Mouse (Mus musculus) heart, postnatal 25 days (tissue): ENCODE results near the gene Ldhd. TPM values are rescaled to one million over a fixed set of nuclear protein-coding genes. Genes with fewer than 3 reads are reported as not detected.

Experiments
- DNase-seq: peaks from one replicate; pipeline ENCODE4 v3.0.0; 2022; ENCODE audit warnings: low spot score
- intact Hi-C: fragments of 180-260 bp; cut with DNase I; formaldehyde crosslinking; loops from one replicate; pipeline ENCODE4 v1.15.1; 2025
- total RNA-seq, 2 experiments: library from RNA; stranded (reverse); gene quantifications; 2 replicates each; pipeline ENCODE4 v1.2.3; 2021

Gene Ldhd
- total RNA-seq, 2 experiments from 2014 or later, result 25.1 to 28.1 TPM

- no peak for DNase-seq
- intact Hi-C loops, result loop anchor here (5.0 kb wide), 1 partner anchor 33 kb away; no protein-coding TSS in a partner anchor
These were observed 1.2 kb downstream of the Ldhd start for GRCm38 (mm10) chr8:111628894-111629501.

GRCm38 (mm10) chr8:111628401-111628800 lies 1.8 kb downstream of the Ldhd start:
- no peak for DNase-seq
- intact Hi-C loops, result loop anchor here (5.0 kb wide), 1 partner anchor 34 kb away; no protein-coding TSS in a partner anchor

GRCm38 (mm10) chr8:111627923-111628322 lies 2.3 kb downstream of the Ldhd start:
- intact Hi-C loops, result loop anchor here (5.0 kb wide), 1 partner anchor 34 kb away; no protein-coding TSS in a partner anchor
- no peak for DNase-seq

GRCm38 (mm10) chr8:111626933-111627332 lies 3.2 kb downstream of the Ldhd start:
- DNase-seq, result no peak
- intact Hi-C loops, result loop anchor here (1.0 to 5.0 kb wide), 2 partner anchors 35 to 91 kb away; partner anchors contain the start of gene Znrf1

DNA sequence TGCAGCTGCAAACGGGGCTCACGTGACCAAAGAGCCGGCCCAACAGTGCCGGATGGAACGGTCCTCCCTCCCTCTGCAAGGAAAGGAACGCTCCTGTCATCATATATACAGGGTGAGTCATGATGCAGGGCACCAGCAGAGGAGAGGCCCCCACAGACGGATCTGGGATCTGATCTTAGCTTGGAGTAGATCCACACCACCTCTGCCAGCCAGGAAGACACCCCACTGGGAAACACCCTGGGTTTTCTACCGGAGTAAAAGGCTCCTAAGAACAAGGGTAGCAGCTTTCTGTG lies 3.7 kb downstream of the Ldhd start:
- no peak for DNase-seq
- intact Hi-C loops, result loop anchor here (1.0 to 5.0 kb wide), 2 partner anchors 36 to 90 kb away; partner anchors contain the start of gene Znrf1

DNA sequence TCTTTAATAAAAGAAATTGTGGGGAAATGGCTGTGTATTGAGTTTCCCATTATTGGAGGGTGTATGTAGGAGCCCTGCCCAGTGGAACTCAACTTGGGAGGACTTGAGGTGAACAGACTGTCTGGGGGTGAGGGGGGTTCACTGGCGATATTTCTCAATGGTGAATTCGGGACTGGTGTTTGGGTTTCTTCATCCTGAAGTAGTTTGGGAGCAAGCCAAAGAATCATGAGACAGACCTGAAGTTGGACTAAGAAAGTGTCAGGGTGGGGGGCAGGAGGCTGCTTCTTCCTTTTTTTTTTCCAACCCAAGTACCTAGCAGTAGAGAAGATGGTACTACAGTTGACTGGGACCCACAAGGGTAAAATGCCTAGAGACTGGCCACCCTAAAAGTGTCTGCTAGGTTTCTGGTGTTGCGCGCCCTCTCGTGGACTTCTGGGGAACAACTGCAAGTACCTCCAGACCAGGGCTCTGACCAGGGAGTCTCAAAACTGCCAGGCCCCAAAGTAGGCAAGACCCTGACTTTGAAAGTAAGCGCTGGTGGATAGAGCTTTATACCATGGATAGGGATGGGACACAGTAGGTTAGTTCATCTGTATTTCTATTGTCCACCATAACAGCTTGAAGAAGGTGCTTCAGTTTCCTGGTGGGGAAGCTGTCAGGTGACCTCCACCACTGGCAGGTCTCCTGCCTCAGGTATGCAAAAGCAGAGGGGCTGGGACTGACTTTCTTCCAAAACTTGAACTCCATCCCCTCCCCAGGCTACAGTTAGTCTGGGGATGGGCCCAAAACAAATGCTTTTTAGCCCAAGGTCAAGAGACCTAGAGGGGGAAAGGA lies 4.3 kb downstream of the Ldhd start:
- intact Hi-C loops, result loop anchor here (1.0 to 5.0 kb wide), 3 partner anchors 25 to 90 kb away; partner anchors contain the start of gene Znrf1

GRCm38 (mm10) chr8:111624853-111625221 lies 5.3 kb downstream of the Ldhd start:
- peak; percentile 56 for DNase-seq
- intact Hi-C loops, result loop anchor here (2.0 to 5.0 kb wide), 2 partner anchors 24 to 37 kb away; no protein-coding TSS in a partner anchor

More for the DNA sequence above, 4.3 kb downstream of the Ldhd start:
- DNase-seq, result peak; percentile 39

- intact Hi-C loops, result loop anchor here (2.0 kb wide), 1 partner anchor 23 kb away; no protein-coding TSS in a partner anchor
- peak; percentile 54 for DNase-seq
These were observed 5.9 kb downstream of the Ldhd start for GRCm38 (mm10) chr8:111624081-111624852.

DNA sequence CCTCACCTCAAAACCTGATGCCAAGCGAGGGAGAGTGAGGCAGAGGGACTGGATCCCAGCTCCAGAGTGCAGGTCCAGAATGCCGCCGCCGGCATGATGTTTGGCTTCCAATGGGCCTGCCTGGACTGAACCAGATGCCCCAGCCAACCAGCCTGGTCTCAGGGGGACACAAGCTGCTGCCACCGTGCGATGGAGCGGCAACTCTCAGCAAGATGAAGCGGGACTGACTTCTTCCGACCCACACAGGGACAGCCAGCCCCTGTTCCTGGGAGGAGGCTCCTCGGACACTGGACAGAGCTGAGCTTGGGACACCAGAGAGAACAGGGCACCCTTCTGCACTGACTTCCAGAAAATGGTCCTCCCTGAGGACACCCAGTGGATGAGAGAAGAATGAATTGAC lies 7.6 kb downstream of the Ldhd start:
- intact Hi-C loops, result no loop called here
- no peak for DNase-seq

DNA sequence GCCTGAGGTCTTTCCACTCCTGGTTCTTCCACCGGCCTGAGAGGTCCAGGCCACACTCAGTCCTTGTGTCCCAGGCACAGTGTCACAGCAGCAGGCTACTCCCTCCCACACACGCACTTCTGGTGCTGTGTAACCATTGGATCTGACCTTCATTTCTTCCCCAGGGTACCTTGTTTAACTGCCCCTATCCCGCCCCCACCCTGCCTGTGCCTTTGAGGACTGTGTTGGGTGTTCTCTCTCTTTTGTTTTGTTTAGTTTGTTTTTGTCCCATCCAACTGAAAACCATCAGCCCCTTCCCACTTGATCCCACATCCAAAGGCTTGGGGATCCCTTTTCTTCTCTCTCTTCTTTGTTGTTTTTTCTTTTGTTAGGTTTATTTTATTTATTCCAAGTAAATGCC lies 8.1 kb downstream of the Ldhd start:
- intact Hi-C loops, result no loop called here
- DNase-seq, result no peak

DNA sequence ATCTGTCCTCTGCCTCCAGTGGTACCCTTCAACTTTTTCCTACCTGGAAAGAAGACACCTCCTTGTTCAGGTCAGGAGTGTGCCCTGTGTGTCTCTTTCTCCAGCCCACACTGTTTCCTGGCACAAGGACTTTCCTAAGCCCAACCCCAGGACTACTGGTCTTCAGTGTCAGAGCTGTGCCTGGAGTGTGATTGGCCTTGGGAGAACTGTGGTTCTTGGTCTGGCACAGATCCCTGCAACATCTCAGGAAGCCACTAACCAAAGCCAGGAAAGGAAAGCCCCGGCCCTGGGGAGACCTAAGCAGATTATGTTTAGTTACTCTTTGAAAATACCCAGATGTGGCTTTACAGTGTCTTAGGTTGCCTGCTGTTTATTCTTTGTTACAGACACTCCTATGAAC lies 10.2 kb downstream of the Ldhd start:
- intact Hi-C loops, result loop anchor here (2.0 kb wide), 1 partner anchor 15 kb away; no protein-coding TSS in a partner anchor
- DNase-seq, result peak; percentile 40

DNA sequence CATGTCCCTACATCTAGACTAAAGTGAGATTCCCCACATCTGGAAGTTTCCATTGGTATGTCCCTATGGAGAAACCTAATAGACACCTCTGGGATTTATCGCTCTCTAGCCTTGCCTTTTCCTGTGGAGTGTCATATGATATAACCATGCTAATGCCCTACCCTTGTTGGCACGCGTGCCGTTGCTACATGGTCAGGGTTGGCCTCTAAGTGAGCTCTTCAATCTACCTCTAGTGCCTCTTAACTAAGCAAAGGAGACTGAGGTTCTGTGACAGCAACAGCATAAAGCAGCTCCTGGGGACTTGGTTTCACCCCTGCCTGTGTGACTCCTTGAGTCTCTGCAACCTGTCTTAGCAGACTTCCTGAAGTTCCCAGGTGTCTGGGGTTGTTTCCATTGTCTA lies 11.9 kb downstream of the Ldhd start:
- intact Hi-C loops, result loop anchor here (2.0 kb wide), 1 partner anchor 13 kb away; no protein-coding TSS in a partner anchor

GRCm38 (mm10) chr8:111617812-111618211 lies 12.4 kb downstream of the Ldhd start:
- intact Hi-C loops, result loop anchor here (2.0 kb wide), 1 partner anchor 13 kb away; no protein-coding TSS in a partner anchor
- DNase-seq, result no peak

More for the DNA sequence above, 11.9 kb downstream of the Ldhd start:
- no peak for DNase-seq

DNA sequence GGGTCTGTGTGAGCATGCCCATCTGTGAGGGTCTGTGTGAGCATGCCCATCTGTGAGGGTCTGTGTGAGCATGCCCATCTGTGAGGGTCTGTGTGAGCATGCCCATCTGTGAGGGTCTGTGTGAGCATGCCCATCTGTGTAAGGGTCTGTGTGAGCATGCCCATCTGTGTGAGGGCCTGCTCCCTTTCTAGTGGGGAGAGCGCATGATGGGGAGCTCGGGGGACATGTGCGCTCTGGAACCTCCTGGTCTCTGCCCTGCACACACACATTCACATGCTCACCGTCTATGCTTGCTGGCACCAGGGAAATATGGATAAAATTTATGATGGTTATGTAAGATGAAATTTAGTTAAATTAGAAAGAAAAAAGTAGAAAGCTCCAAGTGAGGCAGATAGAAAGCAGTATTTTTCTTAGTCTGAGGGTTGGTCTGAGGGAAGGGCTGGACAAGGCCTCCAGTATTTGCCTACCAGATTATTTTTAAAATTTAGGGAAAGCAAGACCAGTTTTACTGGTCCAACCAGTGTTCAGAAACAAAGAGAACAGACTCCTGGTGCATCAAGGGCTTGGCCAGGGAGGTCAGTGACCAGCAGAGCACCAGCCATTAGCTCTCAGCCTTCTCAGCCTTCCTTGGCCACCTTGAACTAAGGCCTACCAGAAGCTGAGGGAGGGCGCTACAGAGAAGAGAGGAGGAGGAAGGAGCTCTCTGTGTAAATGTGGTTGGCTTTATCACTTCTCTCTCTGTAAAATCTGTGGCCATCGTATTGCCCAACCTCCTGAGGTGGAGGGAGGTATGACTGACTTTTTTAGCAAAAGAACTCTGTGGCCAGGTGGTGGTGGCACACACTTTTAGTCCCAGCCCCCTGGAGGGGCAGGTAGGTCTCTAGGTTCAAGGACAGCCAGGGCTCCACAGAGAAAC lies 15.1 kb downstream of the Ldhd start:
- intact Hi-C loops, result no loop called here
- DNase-seq, result no peak

DNA sequence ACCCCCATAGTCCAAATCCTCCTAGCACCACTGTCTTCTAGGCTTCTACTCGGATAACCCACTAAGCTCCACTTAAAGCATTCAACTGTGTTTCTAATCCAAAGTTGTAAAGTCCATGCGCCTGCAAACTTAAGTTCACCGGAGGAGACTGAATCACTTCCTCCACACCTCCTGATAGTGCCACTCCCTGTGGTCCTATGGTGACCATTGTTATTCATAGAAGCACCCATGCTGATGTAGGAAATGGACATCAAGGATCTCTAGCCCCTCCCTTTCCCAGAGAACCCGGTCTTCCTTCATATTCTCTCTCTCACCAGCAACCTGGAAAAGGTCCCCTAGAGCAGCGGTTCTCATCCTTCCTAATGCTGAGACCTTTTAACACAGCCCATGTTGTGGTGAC lies 17.0 kb downstream of the Ldhd start:
- DNase-seq, result no peak
- intact Hi-C loops, result no loop called here

DNA sequence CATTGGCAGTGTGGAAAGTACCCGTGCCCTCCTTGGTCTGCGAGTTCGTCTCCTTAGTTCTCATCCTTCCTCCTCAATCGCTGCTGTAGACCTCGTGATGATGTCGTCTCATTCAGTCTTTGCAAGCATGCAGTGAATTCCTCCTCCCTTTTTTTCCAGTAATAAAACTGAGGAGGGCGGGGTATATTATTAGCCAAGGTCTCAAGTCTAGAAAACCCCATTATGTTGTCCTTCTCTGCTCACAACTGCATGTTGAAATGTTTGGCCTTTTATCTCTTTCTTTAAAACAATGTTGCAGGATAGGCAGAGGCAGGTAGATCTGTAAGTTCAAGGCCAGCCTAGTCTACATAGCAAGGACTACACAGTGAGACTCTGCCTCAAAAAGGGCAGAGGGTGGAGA lies 22.8 kb downstream of the Ldhd start:
- intact Hi-C loops, result no loop called here
- no peak for DNase-seq

- no peak for DNase-seq
- intact Hi-C loops, result no loop called here
These were observed 23.2 kb downstream of the Ldhd start for GRCm38 (mm10) chr8:111606961-111607360.

DNA sequence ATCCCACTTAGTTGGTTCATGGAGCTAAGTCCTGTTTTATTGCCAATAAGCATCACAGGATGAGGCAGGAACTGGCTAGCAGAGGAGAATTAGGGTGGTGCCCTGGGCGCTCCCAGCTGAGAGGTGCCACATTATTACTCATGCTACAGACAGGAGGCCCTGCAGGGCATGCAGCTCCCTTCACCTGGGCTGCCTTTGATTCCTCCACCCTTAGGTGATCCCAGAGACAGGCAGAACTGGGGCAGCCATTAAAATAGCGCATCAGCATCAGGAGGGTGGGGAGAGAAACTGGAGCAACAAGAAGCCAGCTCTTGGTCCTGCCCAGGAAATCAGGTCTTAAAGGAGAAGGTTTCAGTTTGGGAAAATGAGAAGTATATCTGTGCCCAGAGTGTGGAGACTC lies 25.2 kb downstream of the Ldhd start:
- intact Hi-C loops, result loop anchor here (2.0 kb wide), 1 partner anchor 14 kb away; no protein-coding TSS in a partner anchor
- no peak for DNase-seq

DNA sequence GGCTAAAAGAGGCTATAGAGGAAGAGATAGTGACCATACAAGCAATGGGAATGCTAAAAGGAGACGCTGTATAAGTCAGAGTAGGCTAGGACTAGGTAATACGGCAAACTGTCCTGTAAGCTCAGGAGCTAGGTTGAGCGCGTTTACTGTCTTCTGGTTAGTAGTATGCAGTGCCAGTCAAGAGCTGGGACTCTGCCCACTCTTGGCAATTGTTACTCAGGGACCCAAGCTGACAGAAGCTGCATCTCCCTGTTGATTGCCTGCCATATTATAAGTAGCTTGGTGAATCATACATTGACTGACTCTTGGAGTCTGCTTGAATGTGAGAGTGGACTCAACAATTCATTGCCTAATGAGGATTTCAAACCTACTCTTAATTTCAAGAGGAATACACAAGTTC lies 28.1 kb downstream of the Ldhd start:
- intact Hi-C loops, result no loop called here
- no peak for DNase-seq
